In genomic region chr13:8871314-8871962, GRCm38 (mm10) we compare ENCODE assay signal across 7 mouse cellular contexts. TPM values are rescaled to one million over a fixed set of nuclear protein-coding genes. Genes with fewer than 3 reads are reported as not detected.
DNase-seq lines count a peak whose midpoint lies in the region; ATAC-seq and TF ChIP-seq lines count a peak whose summit lies in the region.

Gene Wdr37 (minus strand): TSS chr13:8871909.

- peak; percentile 58 for ATAC-seq in Patski
- peak; percentile 49 for ATAC-seq in forebrain, embryonic 16.5 days

- CTCF ChIA-PET in Patski (lab: Charles Lee), result interaction anchor here (0.6 to 3.0 kb wide), 7 partner anchors 9 to 896 kb away, joined by 3 to 22 read pairs (median 5); partner anchors contain the start of gene Idi1

- in situ Hi-C loops in Patski (cut with MboI; ENCODE audit: low pct_unique_long_range_greater_than_20kb), result no loop called here

- intact Hi-C loops in heart, postnatal 25 days (cut with DNase I), result loop anchor here (2.0 kb wide), 1 partner anchor 25 kb away; no protein-coding TSS in a partner anchor

- H3K9ac ChIP-seq in forebrain, embryonic 16.5 days (replicated peaks; ENCODE audit: low read depth, low read length), result peak within 1 kb of the TSS; percentile 88

- WGBS in forebrain, embryonic 16.5 days, result 1% methylated on average over 18 of the region's 18 CpGs

- H3K4me3 ChIP-seq in forebrain, embryonic 16.5 days (replicated peaks; ENCODE audit: low read length), result peak within 1 kb of the TSS; percentile 93

- TF ChIP-seq CTCF in Patski (IDR thresholded peaks at IDR 0.05), result no peak

- H3K4me1 ChIP-seq in forebrain, embryonic 16.5 days (replicated peaks; ENCODE audit: control insufficient read depth, insufficient read depth, low read length), result peaks cover 15% of the 10 kb centered on the region

- no peaks in the 10 kb centered on the region for H3K36me3 ChIP-seq in forebrain, embryonic 16.5 days (ENCODE audit: control insufficient read depth, insufficient read depth)

- peak within 1 kb of the TSS; percentile 91 for H3K4me2 ChIP-seq in forebrain, embryonic 16.5 days (ENCODE audit: low read length)

- H3K9me3 ChIP-seq in forebrain, embryonic 16.5 days (ENCODE audit: control insufficient read depth, low read length), result no peaks in the 10 kb centered on the region

- POLR2A ChIA-PET in Patski (lab: Charles Lee), result interaction anchor here (0.8 to 1.1 kb wide), 2 partner anchors 14 to 40 kb away, joined by 3 to 4 read pairs; partner anchors contain the start of gene Idi1

- no peaks in the 10 kb centered on the region for H3K27me3 ChIP-seq in Patski
- H3K27me3 ChIP-seq in forebrain, embryonic 16.5 days (replicated peaks; ENCODE audit: control insufficient read depth, insufficient read depth, low read length), result no peaks in the 10 kb centered on the region

- H3K27ac ChIP-seq in forebrain, embryonic 16.5 days (ENCODE audit: low read length), result peak within 1 kb of the TSS; percentile 97

- DNase-seq in Patski (ENCODE audit: low read depth, low spot score), result peak; percentile 15
- DNase-seq in c-Kit-positive CD71-positive TER-119-negative erythroid progenitor cells, embryonic 14.5 days (ENCODE audit: low read depth), result peak; percentile 50
- no peak for DNase-seq in heart, postnatal 25 days (ENCODE audit: low spot score)
- peak in 1 of 2 experiments; percentile 70 for DNase-seq in layer of hippocampus, postnatal 14 days (ENCODE audit: low spot score in 2 of 2)
- peak; percentile 28 for DNase-seq in lung, postnatal 25 days (ENCODE audit: low spot score)
- DNase-seq in right cerebral cortex, postnatal 14 days, result peak; percentile 49

RNA-seq across cellular contexts. Expression of gene Wdr37, which starts in this region (rescaled TPM):
- 17.6 TPM for polyA plus RNA-seq in Patski (2021)
- polyA plus RNA-seq in forebrain, embryonic 16.5 days (2015; fragmentation: Nextera tagmentation; extraction: Ambion mirVana), result 48.8 and 51.0 TPM in 2 replicates
- total RNA-seq in heart, postnatal 25 days (2021), result 10 to 100 TPM; 28.9 to 35.2 TPM
- 10 to 100 TPM; 83.8 to 87.4 TPM for total RNA-seq in layer of hippocampus, postnatal 14 days (2021)
